Mouse (Mus musculus): ENCODE results near the gene Ocm.

DNA sequence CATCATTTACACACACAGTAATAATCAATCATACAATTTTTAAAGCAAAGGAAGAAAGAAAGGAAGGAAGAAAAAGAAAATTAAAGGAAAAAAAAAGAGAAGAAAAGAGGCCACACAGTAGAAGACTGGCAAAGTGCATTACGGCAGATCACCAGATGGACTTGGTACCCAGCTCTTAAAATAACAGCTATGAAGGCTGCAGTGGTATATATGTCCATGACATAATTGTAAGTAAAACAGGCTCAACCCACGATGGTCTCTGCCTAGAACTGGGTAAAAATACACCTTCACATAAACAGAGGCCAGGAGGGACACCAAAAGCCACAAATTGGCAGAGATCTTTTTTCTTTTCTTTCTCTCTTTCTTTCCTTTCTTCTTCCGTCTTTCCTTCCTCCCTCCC lies 23.4 kb upstream of the Ocm start:
- TF ChIP-seq POLR2A (IDR thresholded peaks at IDR 0.05; ENCODE audit: control insufficient read depth, low read depth, low read length) (no peak), CTCF (IDR thresholded peaks at IDR 0.05; ENCODE audit: control insufficient read depth, insufficient read depth, insufficient replicate concordance, low read depth, low read length) (no peak)

All from testis, adult 2 months (tissue).